Mouse (Mus musculus) fibroblast of lung, adult 2 months (primary cell): ENCODE measurements around the gene Efhc1.

Experiments used
- DNase-seq: peaks from one replicate; pipeline ENCODE4 v3.0.0-alpha.2; 2011; ENCODE audit warnings: low read depth

Gene Efhc1

GRCm38 (mm10) chr1:21007941-21008701 is 56.7 kb downstream of the Efhc1 start:
- DNase-seq = no peak

GRCm38 (mm10) chr1:21008891-21009290 is 57.5 kb downstream of the Efhc1 start:
- peak; percentile 83 for DNase-seq

GRCm38 (mm10) chr1:21010282-21010800 is 58.9 kb downstream of the Efhc1 start:
- DNase-seq = no peak

- peak; percentile 98 for DNase-seq
These were observed 63.0 kb downstream of the Efhc1 start for GRCm38 (mm10) chr1:21014463-21014862.

- no peak for DNase-seq
These were observed 71.7 kb downstream of the Efhc1 start for GRCm38 (mm10) chr1:21023101-21023500.

GRCm38 (mm10) chr1:21025203-21025602 is 73.8 kb downstream of the Efhc1 start:
- no peak for DNase-seq

GRCm38 (mm10) chr1:21026534-21026933 is 75.1 kb downstream of the Efhc1 start:
- DNase-seq = no peak

- DNase-seq = no peak
These were observed 77.6 kb downstream of the Efhc1 start for GRCm38 (mm10) chr1:21029000-21029399.

GRCm38 (mm10) chr1:21031650-21032049 is 80.2 kb downstream of the Efhc1 start:
- no peak for DNase-seq

GRCm38 (mm10) chr1:21033065-21033791 is 81.8 kb downstream of the Efhc1 start:
- no peak for DNase-seq

- no peak for DNase-seq
These were observed 82.3 kb downstream of the Efhc1 start for GRCm38 (mm10) chr1:21033792-21034119.

- no peak for DNase-seq
These were observed 84.5 kb downstream of the Efhc1 start for GRCm38 (mm10) chr1:21035878-21036277.

GRCm38 (mm10) chr1:21037881-21038601 is 86.6 kb downstream of the Efhc1 start:
- DNase-seq = no peak

- DNase-seq = no peak
These were observed 88.1 kb downstream of the Efhc1 start for GRCm38 (mm10) chr1:21039564-21039963.

GRCm38 (mm10) chr1:21040173-21040572 is 88.7 kb downstream of the Efhc1 start:
- DNase-seq = no peak
